Mouse (Mus musculus) hematopoietic stem cell, adult 5-6 weeks (primary cell): Measurements from ENCODE around the gene Slamf1. TPM values are rescaled to one million over a fixed set of nuclear protein-coding genes. Genes with fewer than 3 reads are reported as not detected.
"Not testable (repeated sequence)": the region's sequence is repeated elsewhere in the genome, so short reads cannot be mapped to it uniquely, and the experiment has no call there.

ENCODE experiments used
- ATAC-seq, 2 experiments: fragments of 125-278 bp in 1 of 2; replicated peaks in 1 of 2; 2 replicates each; pipeline ENCODE4 v1.8.0; 2016 to 2017; ENCODE audit warnings: inconsistent platforms in 2 of 2, mild to moderate bottlenecking in 2 of 2, moderate number of reproducible peaks in 2 of 2, low read depth in 1 of 2, moderate TSS enrichment in 1 of 2; ENCODE audit not compliant: low FRiP score in 2 of 2, poor library complexity in 2 of 2, severe bottlenecking in 2 of 2, insufficient read depth in 1 of 2, low TSS enrichment in 1 of 2
- total RNA-seq: library from RNA; stranded (forward); fragments of 172-1452, 232-1000 nt; gene quantifications from 2 replicates; pipeline ENCODE4 v1.2.3, GENCODE M21; 2017

Gene Slamf1
- total RNA-seq, 1 experiment from 2014 or later, result 2.1 TPM

- no peak for ATAC-seq
Observed at GRCm38 (mm10) chr1:171789407-171789806, 22.5 kb downstream of the Slamf1 start.

- ATAC-seq, result no peak
Observed at GRCm38 (mm10) chr1:171791491-171791890, 24.6 kb downstream of the Slamf1 start.

DNA sequence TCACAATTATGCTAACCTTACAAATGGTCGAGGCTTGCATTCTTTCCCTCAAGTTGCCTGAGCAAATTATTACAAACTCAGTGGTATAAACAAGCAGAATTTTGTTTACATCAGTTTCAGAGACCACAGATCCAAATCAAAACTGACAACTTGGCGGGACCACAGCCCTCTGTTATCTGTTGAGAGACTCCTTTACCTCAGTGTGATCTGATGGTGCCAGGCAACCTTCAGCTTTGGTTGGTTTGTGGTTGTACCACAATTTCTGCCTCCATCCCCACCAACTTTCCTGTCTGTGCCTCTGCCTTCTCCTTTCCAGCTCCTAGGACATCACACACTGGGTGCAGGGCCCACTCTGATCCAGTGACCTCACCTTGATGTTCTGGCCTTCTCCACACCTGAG is 29.3 kb downstream of the Slamf1 start:
- ATAC-seq, result 0 out of 4 replicates have a peak, but pooled peaks of 1 of the 2 experiments have one; percentile 12

- no peak for ATAC-seq
Observed at GRCm38 (mm10) chr1:171797840-171798239, 30.9 kb downstream of the Slamf1 start.

DNA sequence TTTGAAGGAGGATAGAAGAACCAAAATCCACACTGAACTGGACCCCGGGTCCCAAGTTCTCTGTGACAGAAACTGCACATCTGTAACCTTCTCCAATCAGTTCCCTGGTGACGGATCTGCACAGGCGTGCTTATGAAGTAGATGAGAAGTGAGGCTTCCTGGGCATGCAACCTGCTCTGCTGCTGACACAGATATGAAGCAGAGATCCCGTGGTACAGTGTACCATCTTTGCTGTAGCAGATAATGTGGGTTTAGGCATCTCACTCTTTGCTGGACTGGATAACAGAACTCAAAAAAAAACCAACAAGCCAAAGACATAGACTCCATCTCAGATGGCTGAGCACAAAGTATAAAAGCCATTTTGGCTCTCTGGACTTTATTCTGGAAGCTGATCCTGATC is 32.7 kb downstream of the Slamf1 start:
- no peak for ATAC-seq

DNA sequence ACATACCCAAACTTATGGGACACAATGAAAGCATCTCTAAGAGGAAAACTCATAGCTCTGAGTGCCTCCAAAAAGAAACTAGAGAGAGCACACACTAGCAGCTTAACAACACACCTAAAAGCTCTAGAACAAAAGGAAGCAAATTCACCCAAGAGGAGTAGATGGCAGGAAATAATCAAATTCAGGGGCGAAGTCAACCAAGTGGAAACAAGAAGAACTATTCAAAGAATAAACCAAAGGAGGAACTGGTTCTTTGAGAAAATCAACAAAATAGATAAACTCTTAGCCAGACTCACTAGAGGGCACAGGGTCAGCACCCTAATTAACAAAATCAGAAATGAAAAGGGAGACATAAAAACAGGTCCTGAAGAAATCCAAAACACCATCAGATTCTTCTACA is 44.1 kb downstream of the Slamf1 start:
- ATAC-seq, result not testable (repeated sequence)

GRCm38 (mm10) chr1:171815545-171816439 is 48.9 kb downstream of the Slamf1 start:
- peak; percentile 96 to 99 for ATAC-seq

DNA sequence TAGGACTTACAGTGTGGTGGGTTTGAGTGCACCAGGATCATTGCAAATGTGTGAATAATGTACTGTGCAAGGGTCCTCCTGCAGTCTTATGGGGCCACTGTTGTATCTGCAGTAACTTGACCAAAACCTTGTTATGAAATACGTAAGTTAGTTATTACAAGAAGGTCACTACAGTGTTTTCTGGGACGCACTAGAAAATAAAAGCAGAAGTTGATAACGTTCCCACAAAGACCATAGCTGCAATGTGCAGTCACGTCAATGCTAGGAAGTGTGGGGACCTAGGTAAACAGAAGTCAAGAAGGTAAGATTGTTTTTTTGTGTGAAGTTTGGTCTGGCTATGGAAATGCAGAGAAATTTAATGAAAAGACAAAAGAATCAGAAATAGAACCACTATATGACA is 50.1 kb downstream of the Slamf1 start:
- ATAC-seq, result peak; percentile 54 to 55; a peak in 1 of 4 replicates

- ATAC-seq, result peak in 1 of 2 experiments; percentile 57; a peak in 1 of 4 replicates
Observed at GRCm38 (mm10) chr1:171821331-171821730, 54.4 kb downstream of the Slamf1 start.

- no peak for ATAC-seq
Observed at GRCm38 (mm10) chr1:171825462-171825861, 58.5 kb downstream of the Slamf1 start.

GRCm38 (mm10) chr1:171826164-171826563 is 59.2 kb downstream of the Slamf1 start:
- peak; percentile 44 to 50; a peak in 2 of 4 replicates for ATAC-seq

DNA sequence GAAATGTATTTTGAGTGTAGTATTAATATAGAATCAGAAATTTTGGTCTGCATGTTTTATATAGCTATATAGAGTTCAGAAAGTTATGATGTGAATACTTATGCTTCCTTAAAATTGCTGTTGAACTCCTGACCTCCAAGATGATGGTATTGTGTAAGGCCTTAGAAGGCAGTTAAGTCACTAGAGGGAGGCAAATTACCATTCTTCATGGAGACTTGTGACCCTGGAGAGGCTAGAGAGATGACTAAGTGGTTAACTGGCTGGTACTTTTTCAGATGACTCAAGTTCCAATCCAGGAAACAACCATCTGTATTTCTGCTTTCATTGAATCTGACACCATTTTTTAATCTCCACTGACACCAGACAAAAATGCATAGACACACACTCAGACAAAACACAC is 60.7 kb downstream of the Slamf1 start:
- ATAC-seq, result peak; percentile 80 to 94

- peak in 1 of 2 experiments; percentile 44; a peak in 1 of 4 replicates for ATAC-seq
Observed at GRCm38 (mm10) chr1:171839488-171839887, 72.6 kb downstream of the Slamf1 start, which contains the start of gene Cd84. TSS of gene Cd84 (plus strand) at chr1:171839697.

DNA sequence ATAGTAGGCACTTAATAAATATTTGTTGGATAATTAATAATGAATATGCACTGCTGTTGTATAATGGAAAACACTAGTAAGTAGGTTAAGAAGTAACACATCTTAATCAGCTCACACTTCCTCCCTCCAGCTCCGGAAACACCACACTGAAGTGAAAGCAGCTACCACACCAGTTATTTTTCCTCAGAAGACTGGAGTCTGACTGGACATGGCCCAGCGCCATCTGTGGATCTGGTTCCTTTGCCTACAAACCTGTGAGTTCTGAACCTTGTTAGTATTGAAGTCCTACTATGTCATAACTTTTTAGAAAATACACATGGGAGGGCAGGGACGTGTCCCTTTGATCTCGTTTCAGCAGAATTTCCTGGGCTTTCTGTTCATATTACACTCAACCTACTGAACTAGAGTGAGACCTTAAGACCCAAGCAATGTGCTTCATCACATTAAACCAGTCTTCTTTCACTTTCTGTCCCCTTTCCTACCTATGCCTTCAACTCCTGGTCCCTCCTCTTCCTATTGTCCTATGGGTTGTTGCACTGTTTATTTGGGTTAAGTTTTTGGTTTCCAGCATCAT is 73.6 kb downstream of the Slamf1 start:
- ATAC-seq, result peak; percentile 57 to 60; a peak in 3 of 4 replicates

DNA sequence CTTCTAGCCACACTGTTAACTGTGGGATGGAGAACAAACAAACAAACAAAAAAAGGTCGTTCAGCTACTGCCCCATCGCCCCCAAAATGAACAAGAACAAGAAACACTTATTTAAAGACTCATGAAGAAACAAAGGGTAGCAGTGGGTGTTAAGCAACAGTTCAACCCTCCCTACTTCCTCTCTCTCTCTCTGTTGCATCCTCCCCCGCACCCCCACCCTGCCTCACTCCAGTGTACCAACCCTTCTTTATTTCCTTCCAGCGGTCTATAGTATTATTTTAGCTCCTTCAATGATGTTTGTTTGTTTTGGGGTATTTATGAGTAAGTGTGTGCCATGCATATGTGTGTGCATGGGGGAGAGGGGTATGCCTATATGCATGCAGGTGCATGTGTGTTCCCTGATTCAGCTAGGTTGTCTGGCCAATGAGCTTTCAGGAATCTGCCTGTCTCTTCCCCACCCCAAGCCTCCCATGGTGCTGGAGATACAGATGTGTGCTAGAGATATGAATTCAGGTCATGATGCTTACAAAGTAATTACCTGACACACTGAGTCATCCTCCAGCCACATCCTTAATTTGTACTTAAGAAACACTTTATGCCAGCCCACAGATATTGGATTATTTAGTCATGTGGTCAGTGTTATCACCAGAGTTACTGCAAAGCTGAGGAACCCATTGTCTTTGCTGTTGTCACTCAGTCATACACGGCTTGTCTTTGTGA is 78.3 kb downstream of the Slamf1 start:
- peak; percentile 55 to 62 for ATAC-seq

GRCm38 (mm10) chr1:171848201-171848600 is 81.3 kb downstream of the Slamf1 start:
- no peak for ATAC-seq

DNA sequence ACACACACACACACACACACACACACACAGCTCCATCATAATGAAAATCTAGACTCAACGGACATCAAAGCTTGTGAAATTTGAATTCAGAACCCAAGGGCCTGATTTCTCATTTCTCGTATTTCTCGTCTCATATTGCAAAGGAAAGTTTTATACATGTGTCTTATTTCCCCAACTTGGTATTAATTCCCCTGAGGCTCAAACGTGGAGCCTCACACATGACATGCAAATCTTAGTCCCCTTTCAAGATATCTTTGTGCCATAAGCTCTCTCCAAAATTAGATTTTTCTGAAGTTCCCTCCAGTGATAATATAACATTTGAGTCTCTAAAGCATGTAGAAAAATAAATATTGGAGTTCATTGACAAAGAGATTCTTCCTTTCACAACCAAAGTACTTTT is 81.8 kb downstream of the Slamf1 start:
- ATAC-seq, result no peak

DNA sequence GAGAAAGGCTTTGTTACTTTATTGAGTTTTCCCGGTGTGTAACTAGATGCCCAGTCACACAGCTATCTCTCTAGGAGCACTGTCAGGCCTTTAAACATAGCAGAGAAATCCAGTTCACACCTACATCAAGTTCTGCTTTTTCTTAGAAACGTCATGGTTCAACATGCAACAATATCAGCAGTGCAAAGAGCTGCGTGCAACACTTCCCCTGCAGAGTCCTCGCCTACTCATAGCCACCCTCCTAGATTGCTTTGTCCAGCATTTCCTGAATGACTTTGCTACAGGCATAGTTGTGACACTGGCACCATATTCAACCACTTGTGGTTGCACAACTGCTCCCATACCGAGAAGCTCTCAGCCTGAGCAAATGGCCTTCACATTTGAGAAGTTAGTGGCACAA is 82.5 kb downstream of the Slamf1 start:
- ATAC-seq, result peak; percentile 85 to 90
